In the genomic region with DNA sequence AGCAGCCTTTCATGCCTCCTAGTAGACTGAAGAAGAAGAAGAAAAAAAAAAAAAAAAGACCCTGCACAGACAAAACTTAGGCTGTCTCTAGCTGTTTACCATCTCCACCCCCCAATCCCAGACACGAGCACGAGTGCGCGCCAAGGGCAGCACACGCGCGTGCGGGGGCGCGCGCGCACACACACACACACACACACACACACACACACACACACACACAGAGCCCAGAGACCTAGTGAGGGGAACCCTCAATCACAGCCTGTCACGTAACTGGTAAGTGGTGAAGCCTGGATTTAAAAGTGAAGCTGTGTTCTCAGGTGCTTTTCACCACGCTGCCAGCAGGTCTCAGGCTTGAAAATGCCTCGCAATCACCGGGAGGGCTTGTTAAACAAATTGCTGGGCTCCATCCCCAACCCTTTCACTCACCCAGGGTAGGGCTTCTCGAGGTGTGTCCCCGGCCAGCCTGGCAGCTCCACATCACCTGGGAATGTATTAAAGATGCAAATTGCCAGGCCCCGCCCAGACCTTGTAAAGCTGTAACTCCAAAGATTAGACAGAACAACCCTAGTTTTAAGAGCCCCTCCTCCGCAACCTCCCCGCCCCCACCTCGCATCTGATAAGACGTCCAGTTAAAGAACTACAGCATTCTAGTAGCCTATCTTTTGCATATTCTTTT, we compare ENCODE assay signal across 8 mouse cellular contexts. TPM values are rescaled to one million over a fixed set of nuclear protein-coding genes. Genes with fewer than 3 reads are reported as not detected.
DNase-seq lines count a peak whose midpoint lies in the region; ATAC-seq and TF ChIP-seq lines count a peak whose summit lies in the region.

No protein-coding gene starts in this region.

- H3K36me3 ChIP-seq in forebrain, embryonic 12.5 days (replicated peaks) = no peaks in the 10 kb centered on the region
- H3K36me3 ChIP-seq in kidney, adult 2 months (ENCODE audit: control insufficient read depth, insufficient read depth, low read length) = no peaks in the 10 kb centered on the region
- H3K36me3 ChIP-seq in lung, postnatal 0 days (ENCODE audit: insufficient read depth, low read length) = no peaks in the 10 kb centered on the region

- DNase-seq in layer of hippocampus, postnatal 10 days (ENCODE audit: low spot score in 2 of 2) = peak; percentile 17 to 30
- DNase-seq in layer of hippocampus, adult 8-10 months (ENCODE audit: low spot score in 2 of 2) = no peak
- peak; percentile 53 for DNase-seq in c-Kit-positive CD71-negative TER-119-negative erythroid progenitor cells, embryonic 14.5 days (ENCODE audit: low read depth)
- peak; percentile 60 for DNase-seq in kidney, adult 2 months
- peak; percentile 65 for DNase-seq in lung, postnatal 0 days (ENCODE audit: low spot score)
- peak; percentile 21 for DNase-seq in ovary, postnatal 14 days (ENCODE audit: low spot score)
- DNase-seq in frontal cortex, postnatal 10 days (ENCODE audit: low spot score in 2 of 2) = no peak

- H3K4me1 ChIP-seq in forebrain, embryonic 12.5 days = peaks cover 38% of the 10 kb centered on the region
- peaks cover 13% of the 10 kb centered on the region for H3K4me1 ChIP-seq in kidney, adult 2 months (ENCODE audit: control insufficient read depth, insufficient read depth, low read length)
- H3K4me1 ChIP-seq in lung, postnatal 0 days (ENCODE audit: insufficient read depth, low read depth, low read length) = peaks cover 17% of the 10 kb centered on the region

- WGBS in forebrain, embryonic 12.5 days = under 1% methylated on average over 23 of the region's 23 CpGs
- 4% methylated on average over 23 of the region's 23 CpGs for WGBS in kidney, adult 2 months
- 4% methylated on average over 23 of the region's 23 CpGs for WGBS in lung, postnatal 0 days

- peak; percentile 28; the same call in 1 of the 2 replicates for TF ChIP-seq EP300 in lung, postnatal 0 days (IDR thresholded peaks at IDR 0.05)

- H3K9ac ChIP-seq in forebrain, embryonic 12.5 days = peak overlapping the region; percentile 38; the same call in 1 of the 2 replicates
- H3K9ac ChIP-seq in lung, postnatal 0 days (replicated peaks; ENCODE audit: low read depth) = peak overlapping the region; percentile 26

- H3K4me2 ChIP-seq in forebrain, embryonic 12.5 days = peak overlapping the region; percentile 56
- H3K4me2 ChIP-seq in lung, postnatal 0 days (replicated peaks; ENCODE audit: low read depth, low read length) = peak overlapping the region; percentile 59

- H3K9me3 ChIP-seq in forebrain, embryonic 12.5 days = no peaks in the 10 kb centered on the region
- no peaks in the 10 kb centered on the region for H3K9me3 ChIP-seq in lung, postnatal 0 days (ENCODE audit: low read length)

- peaks cover 31% of the 10 kb centered on the region for H3K27me3 ChIP-seq in forebrain, embryonic 12.5 days
- H3K27me3 ChIP-seq in kidney, adult 2 months (replicated peaks; ENCODE audit: control insufficient read depth, insufficient read depth, low read length) = no peaks in the 10 kb centered on the region
- H3K27me3 ChIP-seq in lung, postnatal 0 days (replicated peaks; ENCODE audit: insufficient read depth, low read length) = no peaks in the 10 kb centered on the region

- no peak for TF ChIP-seq CTCF in kidney, adult 2 months (conservative IDR thresholded peaks at IDR 0.05; ENCODE audit: insufficient read depth, insufficient read length, low read depth, low read length)
- no peak; the same call in none of the 2 replicates for TF ChIP-seq CTCF in lung, postnatal 0 days (IDR thresholded peaks at IDR 0.05)

- H3K4me3 ChIP-seq in forebrain, embryonic 12.5 days (replicated peaks) = peak overlapping the region; percentile 34
- H3K4me3 ChIP-seq in kidney, adult 2 months (ENCODE audit: insufficient read depth, low read depth, low read length) = peak overlapping the region; percentile 56
- H3K4me3 ChIP-seq in lung, postnatal 0 days (ENCODE audit: low read depth, low read length) = peak overlapping the region; percentile 37

- no peak overlapping the region for H3K27ac ChIP-seq in forebrain, embryonic 12.5 days
- H3K27ac ChIP-seq in kidney, adult 2 months (ENCODE audit: insufficient read depth, low read depth, low read length) = peak overlapping the region; percentile 46; the same call in 1 of the 2 replicates
- H3K27ac ChIP-seq in lung, postnatal 0 days (ENCODE audit: low read length) = peak overlapping the region; percentile 57

- no peak for ATAC-seq in forebrain, embryonic 12.5 days (ENCODE audit: low FRiP score)
- ATAC-seq in lung, postnatal 0 days = peak; percentile 22

- no peak for TF ChIP-seq POLR2A in kidney, adult 2 months (IDR thresholded peaks at IDR 0.05; ENCODE audit: low read depth, low read length)

RNA-seq across cellular contexts. Expression of a gene that starts 1.7 kb away (rescaled TPM):
- 10 to 100 TPM; 27.4 to 27.8 TPM for total RNA-seq in layer of hippocampus, postnatal 10 days (2021)
- 10 to 100 TPM; 35.8 to 44.1 (median 40.8) TPM for total RNA-seq in layer of hippocampus, adult 8-10 months (2022)
- 23.6 and 25.6 TPM in 2 replicates for polyA plus RNA-seq in forebrain, embryonic 12.5 days (2016; fragmentation: Nextera tagmentation; extraction: Ambion mirVana)
- 13.0 and 13.2 TPM in 2 replicates for polyA plus RNA-seq in kidney, adult 2 months (2012; rRNA removed)
- 18.8 and 21.9 TPM in 2 replicates for polyA plus RNA-seq in lung, postnatal 0 days (2015; fragmentation: Nextera tagmentation; extraction: Ambion mirVana)

Comparison
In these comparisons a context has a peak if more than half of its experiments do, and no peak if none do; other contexts are left out.
1. DNase-seq: peak in layer of hippocampus, postnatal 10 days (2 of 2), c-Kit-positive CD71-negative TER-119-negative erythroid progenitor cells, embryonic 14.5 days (single experiment), kidney, adult 2 months (single experiment), lung, postnatal 0 days (single experiment) and ovary, postnatal 14 days (single experiment); none in layer of hippocampus, adult 8-10 months (0 of 2) and frontal cortex, postnatal 10 days (0 of 2).
2. Peak in every context shown above with its lines, with median percentiles within 50 percentile points of each other: H3K4me3 ChIP-seq.